Mouse (Mus musculus) spleen, postnatal 4 days (tissue): Measurements from ENCODE around the gene Wfdc17.

Experiments
- DNase-seq, 2 experiments: peaks; one replicate each; pipeline ENCODE4 v3.0.0; 2022; ENCODE audit warnings: low spot score in 2 of 2

Gene Wfdc17

DNA sequence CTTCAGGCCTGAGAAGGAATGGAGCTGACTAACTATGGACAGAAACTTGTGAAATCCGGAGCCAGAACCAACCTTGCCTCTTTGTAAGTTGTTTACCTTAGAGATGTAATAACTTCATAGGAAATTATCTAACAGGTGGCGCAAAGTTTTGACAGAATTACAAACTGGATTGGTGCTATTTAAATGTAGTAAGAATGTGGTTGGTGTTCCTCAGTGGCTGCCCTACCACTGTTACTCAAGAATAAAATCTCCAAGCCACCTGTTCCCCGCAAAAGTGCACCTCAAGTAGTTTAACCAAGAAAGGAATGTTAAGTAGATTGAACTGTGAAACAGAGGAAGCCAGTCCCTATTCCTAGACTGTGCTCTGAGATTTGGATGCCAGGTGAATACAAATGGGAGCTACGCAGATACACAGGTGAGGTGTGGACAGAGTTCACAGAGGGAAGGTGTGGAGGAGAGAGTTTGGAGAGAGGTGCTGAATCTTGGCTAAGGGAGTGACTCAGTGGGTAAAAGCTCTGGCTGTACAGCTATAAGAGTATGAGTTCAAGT is 36.7 kb downstream of the Wfdc17 start:
- DNase-seq, result no peak

GRCm38 (mm10) chr11:83741841-83742240 is 38.0 kb downstream of the Wfdc17 start:
- no peak for DNase-seq

DNA sequence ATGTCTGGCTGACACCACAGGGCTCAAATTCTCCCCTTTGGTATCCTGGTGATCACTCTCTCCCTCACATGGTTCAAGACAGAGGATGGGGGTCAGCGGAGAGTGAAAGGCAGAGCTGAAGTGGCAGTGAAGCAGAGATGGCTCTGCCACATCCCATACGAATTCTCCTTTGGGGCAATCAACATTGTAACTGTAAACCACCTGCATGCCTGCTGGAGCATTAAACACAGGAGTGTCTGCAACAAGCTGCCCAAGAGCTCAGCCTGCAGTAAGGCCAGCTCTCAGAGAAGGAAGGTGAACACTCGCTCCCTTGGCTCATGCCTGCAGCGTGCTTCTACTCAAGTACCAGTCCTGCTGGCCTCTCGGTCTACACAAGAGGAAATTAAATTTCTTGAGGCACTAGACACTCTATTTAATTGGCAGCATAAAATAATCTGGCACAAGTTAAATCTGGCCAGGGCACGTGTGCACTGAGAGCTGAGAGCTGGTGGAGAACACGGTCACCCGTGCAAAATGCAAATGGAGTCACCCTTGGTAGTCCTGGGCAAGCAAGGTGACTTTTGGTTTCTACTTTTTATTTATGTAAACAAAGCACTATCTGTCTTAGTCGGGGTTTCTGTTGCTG is 39.1 kb downstream of the Wfdc17 start:
- no peak for DNase-seq

- DNase-seq, result no peak
Observed at GRCm38 (mm10) chr11:83743525-83743924, 39.7 kb downstream of the Wfdc17 start.

DNA sequence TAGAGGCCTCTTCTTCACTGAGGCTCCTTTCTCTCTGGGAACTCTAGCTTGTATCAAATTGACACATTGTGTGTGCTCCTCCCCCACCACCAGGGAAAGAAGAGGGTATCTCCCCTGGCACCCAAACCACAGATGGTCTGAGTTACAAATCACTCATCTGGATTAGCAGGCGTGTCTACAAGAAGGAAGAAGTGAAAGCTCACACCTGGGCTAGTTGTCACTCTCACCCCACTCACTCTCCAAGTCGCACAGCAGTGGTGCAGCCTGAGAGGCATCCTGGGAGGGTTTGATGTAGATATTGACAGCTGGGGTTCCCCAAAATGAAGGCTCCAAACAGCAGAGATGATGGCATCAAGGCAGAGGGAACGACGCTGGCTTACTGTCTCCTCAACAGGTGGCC is 42.4 kb downstream of the Wfdc17 start:
- DNase-seq, result peak; percentile 49 to 70

GRCm38 (mm10) chr11:83746681-83747080 is 42.9 kb downstream of the Wfdc17 start, which contains the start of gene Wfdc21:
Gene Wfdc21 (plus strand): TSS chr11:83746940.
- no peak for DNase-seq

DNA sequence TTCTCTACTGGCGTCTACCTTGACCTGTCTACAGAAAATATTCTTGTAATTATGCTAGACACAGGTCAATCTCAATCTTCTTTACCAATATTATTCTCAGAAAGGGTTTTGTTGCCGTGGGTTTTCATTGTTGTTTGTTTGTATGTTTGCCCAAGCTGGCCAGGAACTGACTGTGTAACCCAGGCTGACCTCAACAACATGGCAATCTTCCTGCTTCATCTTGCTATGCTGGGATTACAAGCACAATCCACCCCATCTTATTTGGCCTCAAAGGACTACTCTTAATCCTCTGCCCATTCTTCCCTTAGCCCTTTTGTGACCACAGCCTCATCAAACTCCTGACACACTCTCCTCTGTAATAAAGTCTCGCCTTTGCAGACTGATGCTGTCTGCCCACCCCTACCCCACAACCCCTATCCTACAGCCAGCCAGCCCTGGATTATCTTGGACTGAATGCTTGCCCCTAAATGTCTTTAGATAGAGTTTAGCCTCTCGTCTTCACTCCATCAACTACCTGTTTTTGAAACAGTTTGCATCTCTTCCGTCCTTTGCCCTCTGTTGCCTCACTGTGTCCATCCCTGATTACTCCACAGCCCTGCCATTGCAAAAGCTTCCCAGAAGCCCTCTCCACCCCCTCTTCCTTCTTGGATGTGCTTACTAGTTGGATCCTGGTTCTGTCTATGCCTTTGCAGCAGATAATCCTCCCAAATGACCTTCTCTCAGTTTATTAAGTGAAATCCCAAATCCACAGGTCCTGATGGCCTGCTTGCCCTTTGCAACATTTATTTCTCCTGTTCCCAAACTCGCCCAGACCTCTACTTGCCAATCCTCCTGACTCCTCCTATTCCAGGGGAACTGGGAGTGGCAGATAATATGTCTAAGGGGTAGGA is 43.8 kb downstream of the Wfdc17 start:
- DNase-seq, result peak; percentile 27 to 62

GRCm38 (mm10) chr11:83753581-83754181 is 49.9 kb downstream of the Wfdc17 start, which contains the start of gene Heatr6:
Gene Heatr6 (plus strand): TSS chr11:83753696.
- DNase-seq, result peak; percentile 84 to 92

DNA sequence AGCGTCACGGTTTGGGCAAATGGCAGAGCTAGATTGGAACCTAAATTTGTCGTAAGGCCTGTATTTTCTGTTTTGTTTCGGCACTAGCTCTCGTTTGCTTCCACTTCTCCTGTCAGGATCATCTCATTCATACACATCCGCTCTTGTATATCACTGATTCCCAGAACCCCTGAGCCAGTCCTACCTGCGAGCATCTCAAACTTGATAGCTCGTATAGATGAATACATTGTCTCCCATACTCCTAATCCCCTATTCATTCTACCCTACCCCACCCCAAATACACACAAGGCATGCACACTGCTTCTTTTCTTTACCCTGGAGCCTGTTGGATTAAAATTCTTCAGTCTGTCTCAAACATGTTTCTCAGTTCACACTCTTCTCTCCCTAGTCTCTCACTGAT is 50.4 kb downstream of the Wfdc17 start:
- no peak for DNase-seq
